Mouse (Mus musculus): Measurements from ENCODE around the gene 2410137M14Rik.

DNA sequence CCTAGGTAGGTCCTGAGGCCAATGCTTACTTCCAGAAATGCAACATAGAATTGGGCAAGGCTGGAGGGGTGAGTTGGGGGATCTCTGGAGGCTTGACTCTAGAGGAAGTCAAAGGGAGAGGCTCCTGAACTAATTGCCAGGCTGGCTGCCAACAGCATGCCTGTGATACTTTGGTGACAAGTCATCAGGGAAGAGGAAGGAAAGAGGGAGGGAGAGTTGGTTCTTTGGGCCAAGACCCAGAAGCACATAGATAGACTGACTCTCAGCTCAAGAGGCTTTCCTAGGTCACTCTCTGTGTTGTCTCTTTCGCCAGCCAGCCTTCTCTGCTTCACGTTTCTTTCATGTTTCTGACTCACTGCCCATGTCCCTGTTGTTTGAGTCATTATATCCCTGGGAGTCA lies 49.2 kb downstream of the 2410137M14Rik start:
- TF ChIP-seq EP300 (IDR thresholded peaks at IDR 0.05; ENCODE audit: low read depth in 1 of 2, low read length in 2 of 2) (no peak), POLR2AphosphoS2 (IDR thresholded peaks at IDR 0.05; ENCODE audit: low read length) (no peak), ELF1 (IDR thresholded peaks at IDR 0.05; ENCODE audit: low read depth, low read length) (no peak), CTCF (IDR thresholded peaks at IDR 0.05 in 2 of 3, conservative IDR thresholded peaks at IDR 0.05 in 1 of 3; ENCODE audit: control insufficient read depth in 1 of 3, insufficient read depth in 1 of 3, low read depth in 2 of 3, low read length in 3 of 3, poor library complexity in 1 of 3, severe bottlenecking in 1 of 3) (no peak), POLR2A (IDR thresholded peaks at IDR 0.05; ENCODE audit: control insufficient read depth in 1 of 2, insufficient read depth in 1 of 2, low read depth in 1 of 2, low read length in 2 of 2, poor library complexity in 1 of 2) (no peak), TAL1 (IDR thresholded peaks at IDR 0.05; ENCODE audit: low read length) (no peak)

Measured in MEL (cell line).